In the genomic region with DNA sequence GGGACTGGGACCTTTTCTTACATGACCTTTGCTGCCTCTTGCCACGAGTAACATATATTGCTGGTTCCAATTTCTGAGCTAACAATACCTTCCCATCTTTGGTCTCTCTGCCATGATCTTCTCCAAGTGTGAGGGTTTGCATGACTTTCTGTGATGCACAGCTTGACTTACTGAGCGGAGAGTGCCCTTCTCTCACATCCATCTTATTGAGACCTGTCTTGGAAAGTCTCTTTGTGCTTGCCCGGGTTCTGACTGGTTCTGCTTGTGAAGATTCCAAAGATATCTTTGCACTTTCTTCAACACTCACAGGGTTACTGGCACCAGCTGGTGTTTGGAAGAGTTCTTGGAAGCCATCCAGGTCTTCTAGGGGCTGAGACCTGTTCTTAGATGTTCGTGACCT, we compare ENCODE assay signal across 15 mouse cellular contexts.
"Had no signal": no experiment of that assay in that cellular context is flagged by ENCODE, and none has a peak within 500 bp of the region (broad histone marks: within the 10 kb centered on the region; RNA-seq: fewer than 3 reads in every experiment).

No protein-coding gene starts in this region.

- H3K27me3 ChIP-seq: liver, embryonic 13.5 days; liver, embryonic 15.5 days; megakaryocyte, embryonic 14.5 days; midbrain, embryonic 12.5 days; neural tube, embryonic 12.5 days; stomach, embryonic 15.5 days had no signal

- H3K4me3 ChIP-seq: liver, embryonic 13.5 days; liver, embryonic 15.5 days; megakaryocyte, embryonic 14.5 days; midbrain, embryonic 12.5 days; neural tube, embryonic 12.5 days; stomach, embryonic 15.5 days had no signal

- DNase-seq: liver, embryonic 13.5 days; liver, postnatal 0 days; lung, postnatal 36 days; midbrain, embryonic 14.5 days; right cerebral cortex, postnatal 14 days; thymus, adult 2 months; thymus, postnatal 25 days; thymus, postnatal 4 days had no signal

- H3K4me1 ChIP-seq: liver, embryonic 13.5 days; liver, embryonic 15.5 days; midbrain, embryonic 12.5 days; neural tube, embryonic 12.5 days; stomach, embryonic 15.5 days had no signal

- H3K27ac ChIP-seq: liver, embryonic 13.5 days; liver, embryonic 15.5 days; macrophage; midbrain, embryonic 12.5 days; neural tube, embryonic 12.5 days; stomach, embryonic 15.5 days; stomach, postnatal 0 days had no signal

- H3K9me3 ChIP-seq: liver, embryonic 13.5 days; liver, embryonic 15.5 days; megakaryocyte, embryonic 14.5 days; midbrain, embryonic 12.5 days; neural tube, embryonic 12.5 days; stomach, embryonic 15.5 days had no signal
